Mouse (Mus musculus) forebrain, embryonic 14.5 days (tissue): ENCODE measurements around the gene Tns4. TPM values are rescaled to one million over a fixed set of nuclear protein-coding genes. Genes with fewer than 3 reads are reported as not detected.

Source experiments
- ATAC-seq: fragments of 200-750 bp; cut with Nextera tagmentation; 2 replicates; pipeline ENCODE4 v1.8.0; 2017; ENCODE audit warnings: mild to moderate bottlenecking, moderate library complexity
- DNase-seq: peaks from one replicate; pipeline ENCODE4 v3.0.0-alpha.2; 2015; ENCODE audit warnings: low spot score
- H3K27ac ChIP-seq: fragments of 300-500 bp; sonication (generic); 2 replicates; pipeline ENCODE4 v1.5.1; 2014; ENCODE audit warnings: low read depth, mild to moderate bottlenecking, control low read depth, low read length, moderate library complexity
- H3K27me3 ChIP-seq: fragments of 300-500 bp; sonication (generic); replicated peaks from 2 replicates; pipeline ENCODE4 v1.6.1; 2014; ENCODE audit warnings: low read length, control low read depth, mixed read lengths; ENCODE audit not compliant: control insufficient read depth, insufficient read depth
- H3K36me3 ChIP-seq: fragments of 300-500 bp; sonication (generic); 2 replicates; pipeline ENCODE4 v1.6.1; 2014; ENCODE audit warnings: low read length, control low read depth; ENCODE audit not compliant: control insufficient read depth, insufficient read depth
- H3K4me1 ChIP-seq: fragments of 300-500 bp; sonication (generic); 2 replicates; pipeline ENCODE4 v1.6.1; 2014; ENCODE audit warnings: antibody characterized with exemption, low read length, control low read depth; ENCODE audit not compliant: control insufficient read depth, insufficient read depth
- H3K4me2 ChIP-seq: fragments of 300-500 bp; sonication (generic); 2 replicates; pipeline ENCODE4 v1.6.1; 2014; ENCODE audit warnings: mild to moderate bottlenecking, control low read depth, low read length
- H3K4me3 ChIP-seq: fragments of 300-500 bp; sonication (generic); 2 replicates; pipeline ENCODE4 v1.5.1; 2014; ENCODE audit warnings: low read depth, low read length, control low read depth
- H3K9ac ChIP-seq: fragments of 300-500 bp; sonication (generic); 2 replicates; pipeline ENCODE4 v1.6.1; 2014; ENCODE audit warnings: mild to moderate bottlenecking, low read length, control low read depth, moderate library complexity
- H3K9me3 ChIP-seq: fragments of 300-500 bp; sonication (generic); replicated peaks from 2 replicates; pipeline ENCODE4 v1.6.1; 2016; ENCODE audit warnings: low read length, control low read depth, mixed read lengths; ENCODE audit not compliant: control insufficient read depth
- WGBS: fragments of 180-500 bp; shearing (Covaris S2); extraction: QIAGEN DNeasy Blood & Tissue Kit; methylation state at CpG from one replicate; pipeline ENCODE4 v1.1.7; 2014; 5-methylcytosine and 5-hydroxymethylcytosine counted together
- polyA plus RNA-seq: library from polyadenylated mRNA; unstranded; fragments of >200 nt; fragmentation: Nextera tagmentation; extraction: Ambion mirVana; gene quantifications from 2 replicates; pipeline ENCODE4 v1.2.1, GENCODE M21; 2014

Gene Tns4
- polyA plus RNA-seq, 1 experiment from 2014 or later = 0.08 TPM

GRCm38 (mm10) chr11:99055143-99055542 lies 34.0 kb downstream of the Tns4 start:
- H3K9ac ChIP-seq = no peak overlapping the region
- no peak overlapping the region for H3K4me3 ChIP-seq
- H3K27me3 ChIP-seq = no peaks in the 10 kb centered on the region
- DNase-seq (no peak), ATAC-seq (no peak)
- no peak overlapping the region for H3K27ac ChIP-seq
- WGBS = 51% methylated on average over 4 of the region's 4 CpGs
- peaks cover 14% of the 10 kb centered on the region; the same call in 1 of the 2 replicates for H3K36me3 ChIP-seq
- no peaks in the 10 kb centered on the region for H3K9me3 ChIP-seq
- H3K4me2 ChIP-seq = no peak overlapping the region
- H3K4me1 ChIP-seq = peaks cover 3% of the 10 kb centered on the region; the same call in 1 of the 2 replicates

- Histone ChIP-seq H3K9me3 (no peaks in the 10 kb centered on the region), H3K9ac (no peak overlapping the region), H3K4me2 (no peak overlapping the region), H3K4me1 (no peaks in the 10 kb centered on the region), H3K4me3 (no peak overlapping the region), H3K27ac (no peak overlapping the region), H3K36me3 (peaks cover 29% of the 10 kb centered on the region), H3K27me3 (no peaks in the 10 kb centered on the region)
- WGBS = 83% methylated on average over 2 of the region's 2 CpGs
- ATAC-seq (no peak), DNase-seq (no peak)
These were observed 41.5 kb downstream of the Tns4 start for GRCm38 (mm10) chr11:99047643-99048042.

- DNase-seq (no peak), ATAC-seq (no peak)
- H3K4me1 ChIP-seq = no peaks in the 10 kb centered on the region
- no peak overlapping the region for H3K4me2 ChIP-seq
- no peaks in the 10 kb centered on the region for H3K9me3 ChIP-seq
- H3K27me3 ChIP-seq = no peaks in the 10 kb centered on the region
- WGBS = 62% methylated on average over 5 of the region's 5 CpGs
- H3K4me3 ChIP-seq = no peak overlapping the region
- no peak overlapping the region for H3K27ac ChIP-seq
- H3K36me3 ChIP-seq = peaks cover 29% of the 10 kb centered on the region
- H3K9ac ChIP-seq = no peak overlapping the region
These were observed 42.0 kb downstream of the Tns4 start for GRCm38 (mm10) chr11:99047120-99047519.

GRCm38 (mm10) chr11:99045159-99045889 lies 43.8 kb downstream of the Tns4 start:
- 92% methylated on average over 12 of the region's 12 CpGs for WGBS
- H3K9ac ChIP-seq = no peak overlapping the region
- no peaks in the 10 kb centered on the region for H3K27me3 ChIP-seq
- H3K4me3 ChIP-seq = no peak overlapping the region
- H3K36me3 ChIP-seq = peaks cover 15% of the 10 kb centered on the region
- DNase-seq = no peak
- no peaks in the 10 kb centered on the region for H3K9me3 ChIP-seq
- no peak for ATAC-seq
- H3K27ac ChIP-seq = no peak overlapping the region
- H3K4me2 ChIP-seq = no peak overlapping the region
- H3K4me1 ChIP-seq = peaks cover 4% of the 10 kb centered on the region; the same call in 1 of the 2 replicates

- Histone ChIP-seq H3K36me3 (peaks cover 8% of the 10 kb centered on the region), H3K27ac (no peak overlapping the region), H3K4me1 (peaks cover 4% of the 10 kb centered on the region; the same call in 1 of the 2 replicates), H3K9me3 (no peaks in the 10 kb centered on the region), H3K4me2 (no peak overlapping the region), H3K4me3 (no peak overlapping the region), H3K27me3 (no peaks in the 10 kb centered on the region), H3K9ac (no peak overlapping the region)
- DNase-seq (no peak), ATAC-seq (no peak)
- 93% methylated on average over 5 of the region's 5 CpGs for WGBS
These were observed 44.8 kb downstream of the Tns4 start for GRCm38 (mm10) chr11:99044306-99044705.

- no peaks in the 10 kb centered on the region for H3K9me3 ChIP-seq
- 91% methylated on average over 6 of the region's 6 CpGs for WGBS
- no peak for DNase-seq
- no peak overlapping the region for H3K4me2 ChIP-seq
- H3K4me3 ChIP-seq = no peak overlapping the region
- H3K4me1 ChIP-seq = peaks cover 4% of the 10 kb centered on the region; the same call in 1 of the 2 replicates
- no peak overlapping the region for H3K27ac ChIP-seq
- no peak overlapping the region for H3K9ac ChIP-seq
- no peak for ATAC-seq
- H3K27me3 ChIP-seq = no peaks in the 10 kb centered on the region
- peaks cover 1% of the 10 kb centered on the region for H3K36me3 ChIP-seq
These were observed 45.5 kb downstream of the Tns4 start for GRCm38 (mm10) chr11:99043632-99044031.

- Histone ChIP-seq H3K27me3 (no peaks in the 10 kb centered on the region), H3K4me2 (peak overlapping the region; percentile 97), H3K4me1 (peaks cover 4% of the 10 kb centered on the region; the same call in 1 of the 2 replicates), H3K36me3 (no peaks in the 10 kb centered on the region), H3K4me3 (peak overlapping the region; percentile 62; the same call in 1 of the 2 replicates), H3K9ac (peak overlapping the region; percentile 22), H3K27ac (peak overlapping the region; percentile 46; the same call in 1 of the 2 replicates), H3K9me3 (no peaks in the 10 kb centered on the region)
- ATAC-seq (no peak), DNase-seq (no peak)
- WGBS = 56% methylated on average over 12 of the region's 12 CpGs
These were observed 46.2 kb downstream of the Tns4 start for GRCm38 (mm10) chr11:99042834-99043431.

GRCm38 (mm10) chr11:99041841-99042780 lies 47.0 kb downstream of the Tns4 start:
- Histone ChIP-seq H3K36me3 (no peaks in the 10 kb centered on the region), H3K4me2 (peak overlapping the region; percentile 97), H3K4me3 (peak overlapping the region; percentile 62), H3K9ac (peak overlapping the region; percentile 76), H3K27ac (peak overlapping the region; percentile 74), H3K27me3 (no peaks in the 10 kb centered on the region), H3K9me3 (no peaks in the 10 kb centered on the region), H3K4me1 (peaks cover 4% of the 10 kb centered on the region; the same call in 1 of the 2 replicates)
- ATAC-seq (no peak), DNase-seq (no peak)
- 52% methylated on average over 16 of the region's 16 CpGs for WGBS
